Mouse (Mus musculus) frontal cortex, postnatal 10 days (tissue): ENCODE measurements at regions not wholly inside any gene's neighbourhood (a gene's known extent, or its start where the extent isn't known, plus 50 kb on each side); places are given as distances from the start of the nearest gene placed in this dataset.

ENCODE experiments used
- DNase-seq, 2 experiments: peaks; one replicate each; pipeline ENCODE4 v3.0.0; 2022; ENCODE audit warnings: low spot score in 2 of 2, mixed read lengths in 1 of 2

DNA sequence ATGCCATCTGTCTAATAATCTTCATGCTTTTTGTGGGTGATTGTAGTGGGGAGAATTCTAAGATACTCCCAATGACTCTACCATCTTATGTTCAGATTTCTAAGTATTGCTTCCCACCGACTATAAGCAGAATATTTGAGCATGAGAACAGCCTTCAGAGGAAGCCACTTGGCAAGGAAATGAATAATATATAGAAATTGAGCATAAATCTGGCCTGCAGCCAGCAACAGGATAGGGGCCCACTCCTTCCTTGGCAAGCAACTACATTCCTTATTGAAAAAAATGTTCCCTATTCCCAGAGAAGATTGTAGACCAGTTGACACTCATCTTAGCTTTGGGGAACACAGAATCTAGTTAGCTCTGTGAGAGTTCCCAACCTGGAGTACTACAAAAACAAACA lies 591.5 kb upstream of the A1bg start:
- peak in 1 of 2 experiments; percentile 18 for DNase-seq

DNA sequence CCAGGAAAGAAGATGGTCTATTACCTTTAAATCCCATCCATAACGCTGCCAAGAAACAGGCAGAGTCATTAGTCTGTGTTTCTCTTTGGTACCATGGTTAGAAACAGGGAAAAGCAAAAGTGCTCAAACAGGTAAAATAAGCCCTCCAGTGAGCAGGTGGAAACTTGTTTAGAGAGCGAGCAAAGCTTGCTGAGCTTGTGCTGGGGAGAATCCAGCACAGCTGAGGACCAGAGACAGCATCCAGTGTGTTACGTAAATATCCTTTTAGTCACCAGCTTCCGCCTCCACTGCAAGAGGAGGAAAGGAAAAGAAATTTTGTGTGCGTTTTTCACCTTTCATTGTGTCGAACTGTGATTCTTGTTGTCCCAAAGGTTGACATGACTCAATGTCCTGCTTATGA lies 586.0 kb upstream of the A1bg start:
- no peak for DNase-seq

DNA sequence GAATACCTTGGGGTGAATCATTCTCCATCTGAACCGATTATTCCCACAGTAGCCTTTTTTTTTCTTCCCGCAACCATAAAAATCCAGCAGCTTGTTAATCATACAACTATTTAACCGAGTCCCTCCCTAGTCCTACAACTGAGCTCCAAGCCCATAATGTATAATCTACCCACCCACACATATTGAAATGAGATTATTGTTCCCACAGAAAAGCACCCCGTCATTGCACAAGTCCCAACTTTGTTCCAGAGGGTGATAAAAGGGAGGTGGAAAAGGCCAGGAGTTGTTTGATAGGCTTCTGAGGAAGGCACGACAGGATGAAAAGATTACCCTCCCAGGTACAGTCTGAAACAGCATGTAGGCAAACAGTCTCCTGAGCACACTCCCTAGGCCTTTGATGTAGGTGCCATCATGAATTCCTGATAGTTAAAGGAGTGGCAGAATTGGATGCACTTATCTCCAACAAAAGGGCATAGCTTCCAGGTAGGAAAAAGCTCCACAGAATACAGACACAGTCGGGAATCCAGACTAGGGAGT lies 583.6 kb upstream of the A1bg start:
- DNase-seq, result no peak

DNA sequence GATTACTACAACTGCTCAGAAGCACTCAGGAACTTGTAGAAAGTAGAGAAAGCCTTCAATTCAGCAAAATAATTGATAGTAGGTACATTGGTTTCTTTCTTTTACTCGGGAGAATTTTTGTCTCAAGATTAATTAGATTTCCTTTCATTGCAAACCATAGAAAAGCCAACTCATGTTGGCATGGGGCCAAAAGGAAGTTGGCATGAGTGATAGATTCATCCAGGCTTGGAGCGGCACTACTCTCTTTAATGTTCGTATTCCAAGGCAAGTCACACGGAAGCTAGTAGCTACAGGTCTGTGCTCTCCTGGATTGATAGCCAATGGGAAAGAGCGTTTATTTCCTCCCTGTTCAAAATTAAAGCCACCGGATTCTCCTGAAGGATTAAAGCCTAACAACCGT lies 580.6 kb upstream of the A1bg start:
- no peak for DNase-seq

DNA sequence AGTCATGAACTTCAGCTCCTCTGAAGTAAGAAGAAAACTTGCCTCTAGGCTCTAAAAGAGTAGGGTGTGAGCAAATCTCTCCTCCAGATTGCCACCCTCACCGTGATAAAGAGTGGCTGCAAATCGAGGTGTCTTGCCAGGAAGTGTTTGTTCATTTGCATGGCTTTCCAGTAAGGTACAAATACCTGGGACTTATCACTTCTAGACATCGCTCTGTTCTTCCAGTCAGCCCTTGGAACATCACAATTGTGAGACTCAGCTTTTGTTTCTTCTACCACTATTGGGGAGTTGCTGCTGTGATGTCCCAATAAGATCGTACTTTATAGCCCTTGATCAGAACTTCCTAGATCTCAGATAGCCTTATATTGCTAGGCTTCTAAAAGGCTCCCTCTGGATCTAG lies 566.9 kb upstream of the A1bg start:
- DNase-seq, result no peak

DNA sequence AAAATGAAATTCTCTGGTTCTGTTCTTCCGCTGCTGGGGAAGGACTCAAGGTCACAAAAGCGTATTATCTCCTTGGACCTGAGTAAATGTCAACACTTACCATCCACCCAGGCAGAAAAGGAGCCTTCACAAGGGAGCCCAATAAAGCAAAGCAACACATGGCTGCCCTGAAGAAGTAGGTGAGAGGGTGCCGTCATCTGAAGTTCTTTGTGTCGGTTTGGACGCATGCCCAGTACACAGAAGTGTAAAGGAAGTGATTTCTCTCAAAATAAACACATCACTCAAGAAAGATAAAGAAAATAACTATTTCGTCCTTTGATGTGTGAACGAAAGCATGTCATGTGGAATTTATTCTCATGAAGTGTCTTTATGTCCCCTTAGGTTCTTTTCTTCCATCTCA lies 559.0 kb upstream of the A1bg start:
- DNase-seq, result peak in 1 of 2 experiments; percentile 7

DNA sequence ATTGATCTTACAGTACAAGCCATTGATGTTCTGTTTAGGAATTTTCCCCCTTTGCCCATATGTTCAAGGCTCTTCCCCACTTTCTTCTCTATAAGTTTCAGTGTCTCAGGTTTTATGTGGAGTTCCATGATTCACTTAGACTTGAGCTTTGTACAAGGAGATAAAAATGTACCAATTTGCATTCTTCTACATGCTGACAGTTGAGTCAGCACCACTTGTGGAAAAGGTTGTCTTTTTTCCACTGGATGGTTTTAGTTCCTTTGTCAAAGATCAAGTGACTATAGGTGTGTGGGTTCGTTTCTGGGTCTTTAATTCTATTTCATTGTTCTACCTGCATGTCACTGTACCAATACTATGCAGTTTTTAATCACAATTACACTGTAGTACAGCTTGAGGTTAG lies 551.1 kb upstream of the A1bg start:
- no peak for DNase-seq

DNA sequence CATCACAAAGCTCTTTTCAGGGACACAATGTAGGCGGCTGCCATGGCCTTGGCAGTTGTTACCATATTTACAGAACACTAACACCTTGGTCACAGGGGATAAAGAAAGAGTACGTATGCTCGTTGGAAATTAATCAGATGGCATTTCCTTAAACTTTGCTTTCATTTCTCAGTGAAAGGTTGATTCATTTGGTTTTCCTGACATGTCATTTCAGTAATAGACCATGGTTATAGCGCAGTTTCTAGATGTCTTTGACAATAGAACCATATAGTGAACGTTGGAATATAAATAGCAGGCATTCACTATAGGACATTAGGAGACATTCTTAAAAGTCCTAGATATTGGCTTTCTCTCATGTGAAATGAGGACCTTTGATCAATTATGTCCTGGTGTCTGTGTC lies 532.2 kb upstream of the A1bg start:
- no peak for DNase-seq

DNA sequence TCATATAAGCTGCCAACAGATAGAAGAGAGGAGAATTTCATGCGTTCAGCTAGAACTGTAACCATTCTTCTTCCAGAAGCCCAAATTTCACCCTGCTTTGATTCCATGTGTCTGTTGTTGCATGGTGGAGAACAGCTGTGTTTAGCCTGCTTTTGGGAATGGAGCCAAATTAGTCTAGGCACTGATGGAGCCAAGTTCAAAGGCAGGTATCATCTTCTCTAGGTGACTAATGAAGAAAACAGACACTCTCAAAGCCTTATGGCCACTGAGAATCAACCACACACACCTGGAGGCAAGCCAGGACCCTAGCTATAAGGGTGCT lies 531.5 kb upstream of the A1bg start:
- no peak for DNase-seq

DNA sequence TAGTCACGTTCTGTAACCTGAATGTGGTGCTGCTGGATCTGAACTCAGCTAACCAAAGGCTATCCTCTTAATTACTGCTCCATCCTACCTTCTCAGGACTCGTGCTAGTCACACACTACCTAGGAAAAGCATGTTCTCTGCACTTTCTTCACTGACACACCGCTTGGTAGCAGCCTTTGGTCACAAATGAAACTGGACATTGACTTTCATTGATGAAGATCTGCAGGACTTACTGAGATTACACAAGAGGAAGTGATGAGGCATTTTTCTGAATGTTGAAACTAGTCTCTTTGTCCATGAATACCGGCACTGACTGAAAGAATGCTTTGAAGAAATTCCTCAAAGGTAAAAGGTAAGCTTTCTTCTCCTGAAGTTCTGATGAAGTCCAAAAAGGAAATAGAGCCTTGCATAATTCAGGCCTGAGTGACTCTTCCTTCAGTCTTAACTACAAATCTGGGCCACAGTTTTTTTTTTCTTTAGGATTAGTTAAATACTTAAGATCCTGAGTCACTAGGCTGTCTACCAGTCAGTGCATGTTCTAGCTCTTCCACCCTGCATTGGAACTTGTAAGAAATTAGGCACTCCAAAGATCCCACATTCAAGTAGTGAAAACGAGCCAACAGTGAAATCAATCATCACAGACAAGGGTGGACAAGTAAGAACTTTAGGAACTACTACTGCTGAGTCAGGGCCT lies 531.0 kb upstream of the A1bg start:
- DNase-seq, result no peak

DNA sequence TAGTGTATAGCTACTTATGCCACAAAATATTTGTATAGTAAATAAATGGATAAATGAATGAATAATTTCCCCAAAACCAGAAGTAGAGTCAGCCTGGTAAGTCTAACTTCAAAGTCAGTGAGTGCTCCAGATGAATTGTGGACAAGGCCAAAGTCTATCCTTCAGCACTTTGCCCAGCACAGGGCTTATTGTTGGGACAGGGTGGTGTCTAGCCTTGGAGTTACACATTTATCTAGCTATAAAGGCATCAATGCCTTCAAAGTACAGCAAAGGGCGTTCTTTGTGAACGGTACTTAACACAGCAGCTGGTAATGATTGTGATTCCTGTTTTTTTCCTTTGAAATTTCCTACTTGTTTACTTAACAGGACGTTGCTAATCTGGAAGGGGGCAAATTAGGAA lies 527.4 kb upstream of the A1bg start:
- no peak for DNase-seq

DNA sequence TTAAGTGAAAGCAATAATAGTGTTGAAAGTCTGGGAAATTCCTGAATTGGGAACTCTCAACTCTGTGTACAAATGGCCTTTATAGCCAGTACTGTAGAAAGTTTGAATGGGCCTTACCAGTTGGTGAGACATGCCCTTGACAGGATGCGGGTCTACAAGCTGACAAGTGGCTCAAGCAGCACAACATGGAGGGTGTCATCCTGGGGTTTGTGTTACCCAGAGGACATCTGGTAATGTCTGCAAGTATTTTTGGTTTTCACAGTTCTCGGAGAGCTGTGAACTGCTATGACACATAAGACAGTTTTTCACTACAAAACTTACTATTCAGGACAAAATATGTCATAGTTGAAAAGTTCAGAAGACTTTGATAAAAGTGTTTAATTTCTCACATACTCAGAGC lies 525.7 kb upstream of the A1bg start:
- no peak for DNase-seq

DNA sequence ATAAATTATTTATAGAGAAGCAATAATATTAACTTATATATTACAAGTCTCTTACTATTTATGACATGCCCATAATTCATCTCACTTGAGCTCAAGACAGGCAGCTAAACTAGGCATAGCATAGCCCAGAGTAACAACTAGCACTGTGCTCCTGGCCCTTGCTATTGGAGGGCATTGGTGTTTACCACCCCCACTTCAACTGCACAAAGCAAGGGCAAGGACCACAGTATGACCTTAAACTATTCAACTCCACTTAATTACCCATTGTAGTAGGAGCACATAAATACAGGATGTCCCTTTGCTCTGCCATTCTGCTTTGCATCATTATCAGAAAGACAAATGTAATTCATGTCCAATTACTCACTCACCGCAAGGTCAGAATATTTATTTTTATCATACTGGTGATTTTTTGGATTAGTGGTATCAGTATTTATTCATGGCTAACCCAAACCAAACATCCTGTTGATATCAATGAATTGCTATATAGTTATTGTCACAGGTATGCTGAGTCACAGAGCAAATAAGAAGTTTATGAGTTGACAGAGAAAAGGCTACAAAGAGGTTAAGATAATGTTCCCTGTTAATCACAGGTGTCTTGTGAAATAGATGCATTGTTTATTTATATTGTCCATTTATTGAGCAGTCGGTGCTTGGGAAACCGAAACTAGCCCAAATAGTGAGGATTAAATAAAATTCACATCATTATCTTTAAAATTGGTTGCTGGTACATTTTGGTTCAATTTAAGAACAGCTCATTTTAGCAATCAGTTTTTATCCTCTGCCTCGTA lies 523.4 kb upstream of the A1bg start:
- no peak for DNase-seq

DNA sequence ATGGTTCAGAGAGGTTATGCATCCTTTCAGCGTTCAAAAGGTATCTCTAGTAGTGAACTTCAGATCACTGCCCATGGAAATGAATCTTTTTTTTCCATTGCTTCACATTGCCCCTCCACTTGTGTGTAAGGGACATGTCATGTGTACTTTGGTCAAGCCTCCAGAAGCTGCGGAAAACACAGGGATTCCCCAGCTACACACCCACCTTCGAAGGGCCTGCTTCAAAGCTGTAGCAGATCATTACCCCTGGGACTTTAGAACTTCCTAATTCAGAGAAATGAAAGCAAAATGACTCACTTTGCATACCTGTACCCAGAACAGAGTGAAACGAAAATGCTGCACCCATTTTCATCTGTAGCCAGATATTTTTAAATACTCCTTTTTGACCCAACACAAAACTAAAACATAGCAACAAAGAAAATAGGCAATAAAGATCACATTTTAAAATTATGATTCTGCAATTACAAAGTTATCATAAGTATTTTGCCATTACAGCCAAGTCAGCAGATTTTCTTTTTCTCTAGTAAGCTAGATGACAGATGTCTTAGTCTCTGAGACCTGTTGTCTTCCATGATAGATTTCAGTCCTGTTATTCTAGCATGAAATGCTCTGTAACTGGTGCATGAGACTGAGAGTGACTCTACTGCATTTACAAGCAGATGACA lies 519.1 kb upstream of the A1bg start:
- DNase-seq, result no peak

DNA sequence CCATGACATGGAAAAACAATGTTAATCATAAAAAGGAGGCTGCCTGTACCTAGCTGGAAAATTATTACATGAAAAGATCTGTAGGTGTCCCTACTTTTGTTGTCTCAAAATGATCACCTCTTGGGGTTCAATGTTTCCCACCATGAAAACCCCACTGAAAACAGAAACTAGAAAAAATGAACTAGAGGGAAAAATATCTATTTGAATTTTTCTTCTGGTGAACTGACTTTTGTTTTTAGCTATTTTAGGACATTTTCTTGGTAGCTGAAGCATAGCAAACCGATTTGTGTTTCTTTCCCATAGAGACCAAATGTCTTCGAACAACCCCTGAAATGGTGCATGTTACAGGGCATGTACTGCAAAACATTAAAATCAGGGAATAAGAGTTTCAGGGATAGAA lies 518.2 kb upstream of the A1bg start:
- no peak for DNase-seq

DNA sequence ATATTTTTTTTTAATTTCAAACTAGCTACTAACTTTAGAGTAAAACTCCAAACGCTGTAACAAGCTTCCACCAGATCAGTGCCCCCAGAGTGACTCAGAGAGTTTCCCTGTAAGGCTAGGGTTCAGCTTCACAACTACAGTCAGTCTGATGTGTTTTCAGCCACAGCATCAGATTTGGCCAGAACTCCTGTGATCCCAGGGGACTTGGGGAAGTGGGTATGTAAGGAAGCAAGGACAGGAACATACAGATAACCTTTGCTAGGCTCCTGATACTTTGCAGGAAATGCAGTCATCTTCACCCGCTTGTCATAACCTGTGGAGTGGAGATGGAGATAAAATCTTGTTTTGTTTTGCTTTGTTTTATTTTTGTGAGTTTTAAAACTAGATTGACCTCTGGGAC lies 517.5 kb upstream of the A1bg start:
- no peak for DNase-seq

DNA sequence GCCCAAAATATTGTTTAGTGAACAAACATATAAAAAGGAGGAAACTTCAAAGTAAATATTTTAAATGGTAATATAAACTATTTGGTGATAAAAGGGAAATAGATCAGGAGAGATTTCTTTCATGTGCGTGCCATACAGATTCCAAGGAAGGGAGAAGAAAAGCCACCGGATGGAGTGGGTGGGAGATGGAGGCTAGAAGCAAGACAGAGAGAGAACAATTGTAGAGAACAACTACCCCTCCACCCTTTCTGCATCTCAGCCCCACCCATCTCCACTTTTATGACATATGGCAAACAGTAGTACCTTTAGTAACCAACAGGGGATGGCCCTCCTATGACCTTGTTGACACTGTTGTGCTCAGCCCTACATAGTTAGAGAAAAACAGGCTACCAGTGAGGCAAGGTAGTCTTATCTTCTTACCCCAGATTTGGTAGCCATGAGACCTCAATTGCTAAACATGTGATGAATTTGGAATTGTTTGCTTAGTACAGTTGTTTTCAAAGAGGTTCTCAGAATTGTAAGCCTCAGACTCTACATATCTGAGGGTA lies 516.9 kb upstream of the A1bg start:
- DNase-seq, result no peak

DNA sequence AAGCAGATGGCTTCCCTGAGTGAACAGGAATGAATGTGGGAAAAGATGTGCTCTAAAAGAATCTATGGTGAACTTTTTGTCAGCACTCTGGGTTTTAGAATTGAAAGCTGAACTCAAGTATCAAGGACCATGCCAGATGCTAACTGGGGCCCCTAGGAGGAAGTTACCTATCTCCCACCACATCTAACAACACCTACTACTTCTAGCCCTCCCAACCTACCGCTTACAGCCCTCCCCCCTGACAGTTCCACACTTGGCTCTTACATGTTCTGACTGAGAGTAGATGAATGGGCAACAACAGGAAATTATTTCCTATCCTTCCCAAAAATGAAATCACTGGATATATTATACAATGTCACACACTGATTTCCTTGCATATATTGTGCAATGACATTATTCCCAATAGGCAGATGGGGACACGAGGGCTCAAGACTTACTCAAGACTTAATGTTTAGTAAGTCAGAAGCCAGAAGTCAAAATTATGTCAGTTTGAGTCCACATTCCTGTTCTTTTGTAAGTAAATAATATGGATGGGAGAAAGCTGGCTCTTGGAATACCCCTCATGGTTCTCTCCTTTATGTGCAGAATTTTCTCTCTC lies 506.1 kb upstream of the A1bg start:
- no peak for DNase-seq

DNA sequence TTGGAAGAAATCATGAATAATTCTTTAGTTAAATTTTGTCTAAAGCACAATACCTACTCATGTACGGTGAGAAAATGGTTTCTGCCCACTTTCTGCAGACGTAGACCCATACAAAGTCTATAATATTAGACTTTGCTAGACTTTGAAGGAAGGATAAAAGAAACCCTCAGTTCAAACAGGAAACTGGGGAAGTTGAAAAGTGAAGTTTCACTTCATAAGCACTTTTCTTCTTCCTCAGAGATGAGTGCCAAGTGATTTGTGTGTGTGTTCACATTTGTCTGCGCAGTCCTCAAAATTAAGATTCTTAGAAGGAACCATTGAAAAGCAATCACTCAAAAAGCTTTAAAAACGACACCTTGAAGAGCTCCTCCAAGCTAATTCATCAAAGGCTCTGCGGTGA lies 500.2 kb upstream of the A1bg start:
- no peak for DNase-seq

DNA sequence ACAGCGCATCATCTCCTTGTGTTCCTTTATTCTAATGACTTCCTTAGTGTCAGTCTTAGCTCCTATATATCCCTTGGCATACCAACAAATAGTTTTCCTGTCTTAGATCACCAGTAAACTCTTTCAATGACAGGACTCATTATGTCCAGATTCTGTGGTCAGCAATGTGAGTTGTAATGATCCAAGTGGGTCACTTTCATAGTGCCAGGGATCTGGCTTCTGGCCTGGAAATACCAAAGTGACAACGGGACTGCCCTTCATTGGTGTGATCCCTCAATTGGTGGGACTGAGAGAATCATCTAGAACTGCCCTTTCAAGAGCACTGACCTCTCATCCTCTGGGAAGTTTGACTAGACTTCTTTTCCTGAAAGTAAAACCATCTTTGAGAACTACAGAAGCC lies 494.7 kb upstream of the A1bg start:
- no peak for DNase-seq

DNA sequence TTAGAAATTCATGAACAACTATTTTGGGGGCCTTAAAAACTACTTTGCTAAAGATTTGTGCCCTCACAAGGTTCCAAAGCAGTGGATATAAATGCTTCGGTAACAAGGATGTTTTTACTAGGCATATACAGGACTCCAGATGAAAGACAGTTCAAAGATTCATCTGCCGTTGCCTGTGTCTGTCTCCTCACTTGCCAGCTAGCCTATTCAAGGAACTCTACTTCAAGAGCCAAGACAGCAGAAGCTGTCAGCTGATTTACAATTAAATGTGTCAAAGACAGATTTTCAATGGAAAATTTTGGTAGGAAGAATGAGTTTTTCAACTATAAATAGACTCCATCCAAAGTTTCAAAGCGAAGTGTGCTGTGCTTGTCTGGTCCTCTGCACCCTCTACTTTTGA lies 494.0 kb upstream of the A1bg start:
- DNase-seq, result no peak

DNA sequence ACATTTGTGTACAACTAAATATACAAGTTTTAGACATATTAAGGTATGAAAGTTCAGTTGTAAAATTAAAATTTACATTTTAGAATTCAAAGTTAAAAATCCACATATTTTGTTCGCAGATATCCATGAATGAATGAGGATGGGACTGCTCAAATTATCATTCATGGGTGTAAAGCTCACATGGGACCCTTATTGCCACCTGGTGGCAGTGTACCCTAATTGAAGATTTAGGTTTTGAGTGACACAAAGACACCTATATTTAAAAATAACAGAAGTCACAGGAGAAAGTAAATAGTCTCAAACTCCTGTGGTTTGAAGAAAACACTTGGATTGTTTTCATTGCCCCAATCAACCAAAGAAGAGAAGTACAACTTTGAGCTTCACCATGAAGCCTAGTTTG lies 492.8 kb upstream of the A1bg start:
- no peak for DNase-seq
